Mouse (Mus musculus) neural tube, embryonic 11.5 days (tissue): ENCODE measurements around the gene Tnfsf13. TPM values are rescaled to one million over a fixed set of nuclear protein-coding genes. Genes with fewer than 3 reads are reported as not detected.
A peak's percentile ranks its signal among the peaks of the same experiment; 100 is the strongest.

Experiments used
- ATAC-seq: fragments of 200-750 bp; cut with Nextera tagmentation; 2 replicates; pipeline ENCODE4 v1.8.0; 2017; ENCODE audit warnings: moderate number of reproducible peaks, mild to moderate bottlenecking, moderate TSS enrichment, moderate library complexity; ENCODE audit not compliant: insufficient read depth, low FRiP score, low TSS enrichment
- DNase-seq: peaks from one replicate; pipeline ENCODE4 v3.0.0-alpha.2; 2015; ENCODE audit warnings: low spot score
- H3K27ac ChIP-seq: fragments of 300-500 bp; sonication (generic); 2 replicates; pipeline ENCODE4 v1.5.1; 2014; ENCODE audit warnings: low read depth, mild to moderate bottlenecking, low read length
- H3K27me3 ChIP-seq: fragments of 300-500 bp; sonication (generic); 2 replicates; pipeline ENCODE4 v1.6.1; 2014; ENCODE audit warnings: mild to moderate bottlenecking, low read length, mixed read lengths; ENCODE audit not compliant: control insufficient read depth, insufficient read depth
- H3K36me3 ChIP-seq: fragments of 300-500 bp; sonication (generic); 2 replicates; pipeline ENCODE4 v1.6.1; 2014; ENCODE audit warnings: mild to moderate bottlenecking, low read length, moderate library complexity, mixed read lengths; ENCODE audit not compliant: control insufficient read depth, insufficient read depth
- H3K4me1 ChIP-seq: fragments of 300-500 bp; sonication (generic); 2 replicates; pipeline ENCODE4 v1.6.1; 2014; ENCODE audit warnings: low read length, mixed read lengths; ENCODE audit not compliant: control insufficient read depth, insufficient read depth
- H3K4me2 ChIP-seq: fragments of 300-500 bp; sonication (generic); 2 replicates; pipeline ENCODE4 v1.6.1; 2014; ENCODE audit warnings: low read depth, mild to moderate bottlenecking, moderate library complexity
- H3K4me3 ChIP-seq: fragments of 300-500 bp; sonication (generic); 2 replicates; pipeline ENCODE4 v1.5.1; 2014; ENCODE audit warnings: low read depth, low read length
- H3K9ac ChIP-seq: fragments of 300-500 bp; sonication (generic); 2 replicates; pipeline ENCODE4 v1.6.1; 2014; ENCODE audit warnings: mild to moderate bottlenecking, low read length
- H3K9me3 ChIP-seq: fragments of 300-500 bp; sonication (generic); 2 replicates; pipeline ENCODE4 v1.6.1; 2016; ENCODE audit warnings: low read length; ENCODE audit not compliant: control insufficient read depth
- WGBS: fragments of 180-500 bp; shearing (Covaris S2); extraction: QIAGEN DNeasy Blood & Tissue Kit; methylation state at CpG from one replicate; pipeline ENCODE4 v1.1.7; 2014; 5-methylcytosine and 5-hydroxymethylcytosine counted together
- polyA plus RNA-seq: library from polyadenylated mRNA; unstranded; fragments of >200 nt; fragmentation: Nextera tagmentation; extraction: Ambion mirVana; gene quantifications from 2 replicates; pipeline ENCODE4 v1.2.1, GENCODE M21; 2014

The Tnfsf13 gene
- polyA plus RNA-seq, 1 experiment from 2014 or later, result not detected

DNA sequence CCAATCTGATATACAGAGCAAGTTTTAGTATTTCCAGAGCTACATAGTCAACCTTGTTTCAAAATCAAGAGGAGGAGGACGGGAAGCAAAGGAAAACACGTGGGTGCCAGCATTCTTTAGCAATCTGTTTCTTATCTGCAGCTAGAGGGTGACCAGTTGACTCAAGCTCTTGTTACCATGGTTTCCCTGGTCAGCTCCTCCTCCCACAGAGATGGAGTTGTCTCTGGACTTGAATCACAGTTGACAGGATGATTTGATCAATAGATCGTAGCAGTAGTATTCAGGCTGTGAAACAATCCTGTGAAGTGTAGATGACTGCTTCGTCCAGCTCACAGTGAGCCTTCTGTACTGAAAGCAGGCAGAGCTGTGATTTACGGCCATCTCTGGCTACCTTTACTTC is 30.3 kb upstream of the Tnfsf13 start:
- 28% methylated on average over 5 of the region's 5 CpGs for WGBS
- Histone ChIP-seq H3K9ac (no peak overlapping the region), H3K4me3 (no peak overlapping the region), H3K36me3 (no peaks in the 10 kb centered on the region; the same call in 1 of the 2 replicates), H3K9me3 (no peaks in the 10 kb centered on the region), H3K4me1 (no peaks in the 10 kb centered on the region), H3K27ac (no peak overlapping the region), H3K4me2 (no peak overlapping the region), H3K27me3 (no peaks in the 10 kb centered on the region)
- ATAC-seq, result no peak
- no peak for DNase-seq

GRCm38 (mm10) chr11:69715482-69715881 is 29.9 kb upstream of the Tnfsf13 start:
- Histone ChIP-seq H3K4me2 (no peak overlapping the region), H3K4me1 (no peaks in the 10 kb centered on the region), H3K36me3 (no peaks in the 10 kb centered on the region; the same call in 1 of the 2 replicates), H3K27me3 (no peaks in the 10 kb centered on the region), H3K27ac (no peak overlapping the region), H3K9me3 (no peaks in the 10 kb centered on the region), H3K4me3 (no peak overlapping the region), H3K9ac (no peak overlapping the region)
- no peak for ATAC-seq
- DNase-seq, result no peak
- 61% methylated on average over 9 of the region's 9 CpGs for WGBS

- Histone ChIP-seq H3K4me3 (no peak overlapping the region), H3K36me3 (no peaks in the 10 kb centered on the region; the same call in 1 of the 2 replicates), H3K27ac (no peak overlapping the region), H3K27me3 (no peaks in the 10 kb centered on the region), H3K9me3 (no peaks in the 10 kb centered on the region), H3K4me2 (no peak overlapping the region), H3K9ac (no peak overlapping the region), H3K4me1 (no peaks in the 10 kb centered on the region)
- WGBS, result 75% methylated on average over 18 of the region's 18 CpGs
- ATAC-seq (no peak), DNase-seq (no peak)
These were observed 29.2 kb upstream of the Tnfsf13 start for GRCm38 (mm10) chr11:69714636-69715329.

GRCm38 (mm10) chr11:69712954-69713672 is 27.5 kb upstream of the Tnfsf13 start:
- DNase-seq, result no peak
- ATAC-seq, result no peak

GRCm38 (mm10) chr11:69711082-69711481 is 25.5 kb upstream of the Tnfsf13 start:
- no peak overlapping the region for H3K27ac ChIP-seq
- no peaks in the 10 kb centered on the region; the same call in 1 of the 2 replicates for H3K36me3 ChIP-seq
- H3K9ac ChIP-seq, result no peak overlapping the region
- WGBS, result 81% methylated on average over 2 of the region's 2 CpGs
- H3K4me3 ChIP-seq, result no peak overlapping the region
- no peak overlapping the region for H3K4me2 ChIP-seq
- H3K9me3 ChIP-seq, result no peaks in the 10 kb centered on the region
- no peaks in the 10 kb centered on the region for H3K27me3 ChIP-seq
- no peaks in the 10 kb centered on the region for H3K4me1 ChIP-seq
- DNase-seq, result no peak
- ATAC-seq, result no peak

More at GRCm38 (mm10) chr11:69712954-69713672, 27.5 kb upstream of the Tnfsf13 start:
- Histone ChIP-seq H3K27me3 (no peaks in the 10 kb centered on the region), H3K36me3 (no peaks in the 10 kb centered on the region; the same call in 1 of the 2 replicates), H3K27ac (no peak overlapping the region), H3K9me3 (no peaks in the 10 kb centered on the region), H3K4me2 (no peak overlapping the region), H3K4me3 (no peak overlapping the region), H3K4me1 (no peaks in the 10 kb centered on the region), H3K9ac (no peak overlapping the region)
- WGBS, result 76% methylated on average over 20 of the region's 20 CpGs

- DNase-seq (no peak), ATAC-seq (no peak)
- WGBS, result 74% methylated on average over 3 of the region's 3 CpGs
- Histone ChIP-seq H3K4me1 (no peaks in the 10 kb centered on the region), H3K4me3 (no peak overlapping the region), H3K27ac (no peak overlapping the region), H3K4me2 (no peak overlapping the region), H3K27me3 (no peaks in the 10 kb centered on the region), H3K9ac (no peak overlapping the region), H3K9me3 (no peaks in the 10 kb centered on the region), H3K36me3 (no peaks in the 10 kb centered on the region; the same call in 1 of the 2 replicates)
These were observed 24.9 kb upstream of the Tnfsf13 start for GRCm38 (mm10) chr11:69710470-69710869.

DNA sequence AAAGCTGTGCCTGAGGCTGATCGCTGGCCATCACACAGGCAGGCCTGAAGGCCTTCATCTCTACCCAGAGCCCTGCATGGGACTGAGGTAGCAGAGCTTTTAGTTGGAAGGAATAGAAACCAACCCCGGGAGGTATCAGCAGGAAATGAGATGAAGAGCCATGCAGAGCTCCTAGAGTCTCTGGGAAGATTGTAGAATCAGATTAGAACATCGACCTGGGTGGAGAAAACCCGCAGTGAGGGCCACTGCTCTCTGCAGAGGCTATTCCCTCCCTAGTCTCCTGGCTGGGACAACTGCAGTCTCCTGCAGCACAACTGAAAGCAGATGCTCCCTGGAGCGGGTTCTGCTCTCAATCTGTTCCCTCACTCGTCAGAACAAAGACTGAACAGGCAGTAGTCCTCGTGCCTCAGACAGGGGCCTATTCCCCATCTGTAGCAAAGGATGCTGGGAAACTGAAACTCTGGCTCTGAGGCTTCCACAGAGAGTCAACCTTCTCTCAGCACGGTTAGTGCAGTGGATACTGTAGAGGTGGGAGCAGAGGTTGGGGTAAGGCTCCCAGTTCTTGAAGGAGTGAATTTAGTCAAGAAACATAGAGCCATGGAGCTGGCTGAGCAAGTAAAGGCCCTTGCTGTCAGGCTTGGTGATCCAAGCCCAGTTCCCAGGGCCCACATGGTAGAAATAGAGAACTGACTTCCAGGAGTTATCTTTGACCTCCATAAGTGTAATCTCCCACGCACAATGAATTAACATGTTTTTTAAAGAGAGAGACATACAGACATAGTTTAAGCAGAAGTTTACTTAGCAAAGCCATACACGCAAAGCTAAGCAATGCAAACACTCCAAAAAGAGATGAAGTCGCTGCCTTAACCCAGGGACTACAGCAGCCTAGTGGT is 24.2 kb upstream of the Tnfsf13 start:
- ATAC-seq (no peak), DNase-seq (no peak)
- H3K27me3 ChIP-seq, result no peaks in the 10 kb centered on the region
- peak overlapping the region; percentile 15; the same call in 1 of the 2 replicates for H3K9ac ChIP-seq
- H3K4me1 ChIP-seq, result no peaks in the 10 kb centered on the region
- H3K9me3 ChIP-seq, result no peaks in the 10 kb centered on the region
- H3K4me3 ChIP-seq, result no peak overlapping the region
- H3K36me3 ChIP-seq, result no peaks in the 10 kb centered on the region
- WGBS, result 59% methylated on average over 11 of the region's 11 CpGs
- no peak overlapping the region for H3K4me2 ChIP-seq
- 0 out of 2 replicates have a peak overlapping the region, but pooled peaks have one; percentile 6 for H3K27ac ChIP-seq

GRCm38 (mm10) chr11:69708614-69709265 is 23.2 kb upstream of the Tnfsf13 start:
- no peaks in the 10 kb centered on the region for H3K4me1 ChIP-seq
- H3K27ac ChIP-seq, result no peak overlapping the region
- ATAC-seq (no peak), DNase-seq (no peak)
- no peaks in the 10 kb centered on the region for H3K27me3 ChIP-seq
- H3K9ac ChIP-seq, result no peak overlapping the region
- no peak overlapping the region for H3K4me2 ChIP-seq
- H3K4me3 ChIP-seq, result no peak overlapping the region
- H3K9me3 ChIP-seq, result no peaks in the 10 kb centered on the region
- no peaks in the 10 kb centered on the region for H3K36me3 ChIP-seq
- 69% methylated on average over 3 of the region's 3 CpGs for WGBS
